Mouse (Mus musculus): Measurements from ENCODE around the gene Gm3371.
"Not testable (repeated sequence)": the region's sequence is repeated elsewhere in the genome, so short reads cannot be mapped to it uniquely, and the experiment has no call there.

The Gm3371 gene

DNA sequence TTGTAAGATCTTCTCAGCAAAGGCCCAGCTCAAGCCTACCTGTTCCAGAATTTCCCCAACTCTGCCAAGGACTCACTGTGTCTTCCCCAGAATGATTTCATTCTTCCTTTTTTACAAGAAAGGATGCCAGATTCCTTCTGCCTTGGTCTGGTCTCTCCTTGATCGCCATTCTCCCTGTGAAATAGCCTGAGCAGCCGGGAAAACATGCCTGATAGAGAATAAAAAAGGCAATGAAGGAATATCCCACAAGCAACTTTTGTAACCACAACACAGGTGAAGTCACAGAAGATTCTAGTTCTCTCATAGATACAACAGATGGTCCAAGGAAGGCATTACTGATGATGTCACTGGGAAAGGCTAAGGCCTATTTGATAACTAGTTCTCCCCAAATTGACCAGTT lies at the start of gene Gm3371:
Gm3371 (minus strand) TSS at position 101 of the 400 bp plus-strand sequence.
- not testable (repeated sequence) for DNase-seq (ENCODE audit: low spot score)

DNA sequence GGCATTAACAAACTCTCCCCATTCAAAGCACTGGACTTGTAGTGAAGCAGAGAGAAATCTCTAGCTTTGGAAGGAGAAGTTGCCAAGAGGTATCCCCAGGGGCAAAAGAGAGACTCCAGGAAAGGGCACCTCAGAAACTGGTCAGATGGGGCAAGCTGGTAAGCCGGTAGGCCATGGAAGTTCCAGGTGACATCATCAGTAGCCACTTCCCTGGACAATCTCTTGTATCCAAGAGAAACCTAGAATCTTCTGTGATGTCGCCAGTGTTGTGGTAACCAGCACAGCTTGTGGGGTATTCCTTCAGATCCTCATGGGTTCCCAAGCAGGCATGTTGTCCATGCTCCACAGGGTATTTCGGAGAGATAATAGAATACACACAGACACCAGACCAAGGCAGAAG lies 22.8 kb upstream of the Gm3371 start, which contains the start of gene Gm8232:
Gm8232 (plus strand) TSS at position 301 of the 400 bp plus-strand sequence.
- DNase-seq (ENCODE audit: low spot score): not testable (repeated sequence)

DNA sequence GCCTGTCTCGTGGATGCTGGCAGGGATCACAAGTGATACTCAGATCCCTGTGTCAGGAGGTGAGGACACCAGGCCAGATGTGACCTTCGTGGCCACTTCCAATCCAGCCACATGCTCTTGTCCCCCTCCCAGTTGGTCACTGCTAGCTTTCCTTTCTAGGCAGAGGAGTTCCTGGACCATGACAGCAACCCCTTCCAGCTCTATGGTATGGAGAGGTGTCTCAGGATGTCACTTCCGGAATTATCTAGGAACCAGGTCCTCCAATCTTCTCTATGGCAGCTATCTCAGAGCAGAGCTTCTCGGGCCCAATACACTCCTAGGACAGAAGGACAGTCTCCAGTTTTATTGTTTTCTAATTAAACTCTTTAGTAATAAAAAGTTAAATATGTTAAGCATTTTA lies 26.3 kb downstream of the Gm3371 start:
- not testable (repeated sequence) for DNase-seq (ENCODE audit: low spot score)

DNA sequence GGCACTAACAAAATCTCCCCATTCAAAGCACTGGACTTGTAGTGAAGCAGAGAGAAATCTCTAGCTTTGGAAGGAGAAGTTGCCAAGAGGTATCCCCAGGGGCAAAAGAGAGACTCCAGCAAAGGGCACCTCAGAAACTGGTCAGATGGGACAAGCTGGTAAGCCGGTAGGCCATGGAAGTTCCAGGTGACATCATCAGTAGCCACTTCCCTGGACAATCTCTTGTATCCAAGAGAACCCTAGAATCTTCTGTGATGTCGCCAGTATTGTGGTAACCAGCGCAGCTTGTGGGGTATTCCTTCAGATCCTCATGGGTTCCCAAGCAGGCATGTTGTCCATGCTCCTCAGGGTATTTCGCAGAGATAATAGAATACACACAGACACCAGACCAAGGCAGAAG lies 45.4 kb downstream of the Gm3371 start, which contains the start of gene Gm8229:
Gm8229 (plus strand) TSS at position 301 of the 400 bp plus-strand sequence.
- not testable (repeated sequence) for DNase-seq (ENCODE audit: low spot score)

DNA sequence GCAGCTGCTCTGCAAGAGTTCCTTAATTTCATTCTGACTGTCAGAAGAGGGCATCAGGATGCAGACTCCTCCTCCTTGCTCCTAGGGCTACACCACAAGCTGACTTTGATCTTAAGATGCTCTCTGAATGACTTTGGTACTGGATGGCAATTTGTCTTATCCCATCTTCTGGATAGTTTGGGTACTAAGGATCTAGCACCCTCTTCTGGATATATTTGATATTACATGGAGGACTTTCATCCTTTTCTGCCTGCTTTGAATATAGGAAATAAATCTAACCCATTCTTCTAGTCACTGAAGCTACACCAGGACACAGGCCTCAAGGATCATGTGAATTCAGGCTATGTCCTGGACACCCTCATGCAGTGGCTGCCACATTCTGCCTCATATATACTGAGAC lies 48.2 kb downstream of the Gm3371 start:
- DNase-seq (ENCODE audit: low spot score): not testable (repeated sequence)

DNA sequence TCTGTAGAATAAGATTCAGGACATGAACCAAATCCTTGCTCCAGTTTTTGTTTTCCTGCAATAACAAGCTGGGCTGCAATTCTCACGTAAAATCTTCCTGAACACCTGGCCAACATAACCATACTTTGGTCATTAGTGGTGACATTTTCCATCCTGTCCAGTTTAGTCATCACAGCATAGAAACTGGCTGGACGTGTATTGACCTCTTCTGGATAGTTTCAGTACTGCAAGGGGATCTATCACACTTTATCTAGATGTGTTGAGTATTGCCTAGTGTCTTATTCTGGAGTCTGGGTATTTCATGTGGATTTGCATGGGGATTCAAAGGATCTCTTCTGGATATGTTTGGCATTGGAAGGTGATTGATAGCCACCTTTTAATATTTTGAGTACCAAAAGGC lies 49.1 kb downstream of the Gm3371 start:
- DNase-seq (ENCODE audit: low spot score): not testable (repeated sequence)
